Mouse (Mus musculus) gastrocnemius, postnatal 14 days (tissue): ENCODE results near the gene Kbtbd7. TPM values are rescaled to one million over a fixed set of nuclear protein-coding genes. Genes with fewer than 3 reads are reported as not detected.
"Not testable (repeated sequence)": the region's sequence is repeated elsewhere in the genome, so short reads cannot be mapped to it uniquely, and the experiment has no call there.

Experiments
- DNase-seq: peaks from one replicate; pipeline ENCODE4 v3.0.0; 2021; ENCODE audit warnings: mixed read lengths
- intact Hi-C: fragments of 180-260 bp; cut with DNase I; formaldehyde crosslinking; loops from one replicate; pipeline ENCODE4 v1.15.1; 2025; ENCODE audit warnings: low total_unique reads
- total RNA-seq, 2 experiments: library from RNA; stranded (reverse); gene quantifications; 2 replicates each; pipeline ENCODE4 v1.2.3; 2021

Gene Kbtbd7
- total RNA-seq, 2 experiments from 2014 or later = 7.1 to 8.0 TPM

DNA sequence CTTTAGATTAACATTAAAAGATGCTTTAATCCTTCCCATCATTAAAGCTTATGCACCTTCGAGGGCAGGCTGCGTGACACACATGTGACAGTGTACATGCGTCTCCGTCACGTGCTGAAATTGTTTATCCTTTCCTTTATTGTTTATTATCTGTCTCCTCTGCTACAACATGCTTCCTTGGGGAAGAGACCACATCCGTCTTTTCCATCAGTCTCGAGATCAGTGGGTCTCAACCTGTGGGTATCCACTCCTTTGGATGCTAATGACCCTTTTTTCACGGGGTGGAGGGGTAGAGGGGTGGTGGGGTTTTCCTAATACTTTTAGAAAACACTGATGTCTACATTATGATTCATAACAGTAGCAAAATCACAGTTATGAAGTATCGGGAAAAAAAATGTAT is 18.3 kb downstream of the Kbtbd7 start:
- intact Hi-C loops = no loop called here

GRCm38 (mm10) chr14:79445055-79445620 is 18.8 kb downstream of the Kbtbd7 start:
- intact Hi-C loops = no loop called here
- DNase-seq = no peak

More for the DNA sequence above, 18.3 kb downstream of the Kbtbd7 start:
- DNase-seq = no peak

GRCm38 (mm10) chr14:79451681-79452590 is 25.6 kb downstream of the Kbtbd7 start, which contains the start of gene Kbtbd6:
Gene Kbtbd6 (plus strand): TSS chr14:79451835.
- peak; percentile 78 for DNase-seq
- intact Hi-C loops = not testable (repeated sequence)

- intact Hi-C loops, DNase-seq: not testable (repeated sequence)
Observed at GRCm38 (mm10) chr14:79452591-79452934, 26.3 kb downstream of the Kbtbd7 start.

- intact Hi-C loops = loop anchor here (10.0 kb wide), 1 partner anchor 46 kb away; no protein-coding TSS in a partner anchor
- DNase-seq = no peak
Observed at GRCm38 (mm10) chr14:79460401-79460800, 34.1 kb downstream of the Kbtbd7 start.

- intact Hi-C loops = loop anchor here (10.0 kb wide), 1 partner anchor 46 kb away; no protein-coding TSS in a partner anchor
- no peak for DNase-seq
Observed at GRCm38 (mm10) chr14:79460988-79461387, 34.7 kb downstream of the Kbtbd7 start.

GRCm38 (mm10) chr14:79465623-79466022 is 39.3 kb downstream of the Kbtbd7 start:
- DNase-seq = no peak
- intact Hi-C loops = loop anchor here (10.0 kb wide), 1 partner anchor 51 kb away; no protein-coding TSS in a partner anchor

DNA sequence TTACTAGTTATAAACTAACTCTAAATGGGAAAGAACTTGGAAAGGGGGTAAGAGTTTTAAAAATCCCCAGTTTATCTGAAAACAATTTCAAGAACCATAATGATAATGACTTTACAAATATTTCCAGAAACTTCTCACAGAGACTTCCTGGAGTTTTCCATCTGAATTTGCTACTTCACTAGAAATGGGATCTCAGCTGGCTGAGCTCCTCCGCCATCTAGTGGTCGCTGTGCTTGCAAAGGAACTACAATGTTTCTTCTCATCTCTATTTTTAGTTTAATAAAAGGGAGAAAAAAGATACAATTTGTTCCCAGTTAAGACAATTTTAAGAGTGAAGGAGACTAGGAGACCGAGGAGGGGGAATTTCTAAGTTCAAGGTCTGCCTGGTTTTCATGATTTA is 41.3 kb downstream of the Kbtbd7 start:
- DNase-seq = peak; percentile 56
- intact Hi-C loops = loop anchor here (10.0 kb wide), 1 partner anchor 53 kb away; no protein-coding TSS in a partner anchor

GRCm38 (mm10) chr14:79473384-79473783 is 47.1 kb downstream of the Kbtbd7 start:
- intact Hi-C loops = no loop called here
- DNase-seq = no peak

Other genes with a start within 250 kb of the Kbtbd7 start
- not detected for gene Zfp957, start 179.1 kb upstream of the Kbtbd7 start, total RNA-seq
- 10 to 100 TPM; 27.2 to 39.9 TPM for gene Rgcc, start 124.9 kb upstream of the Kbtbd7 start, total RNA-seq
- 10 to 100 TPM; 14.8 TPM for gene Naa16, start 35.7 kb upstream of the Kbtbd7 start, total RNA-seq
- gene Mtrf1, start 28.7 kb upstream of the Kbtbd7 start, total RNA-seq = 1 to 10 TPM; 5.4 to 5.8 TPM
- under 1 TPM; 0.18 TPM for gene Kbtbd6, start 25.3 kb downstream of the Kbtbd7 start, total RNA-seq
- gene Elf1, start 54.7 kb downstream of the Kbtbd7 start, total RNA-seq = 1 to 10 TPM; 8.2 to 8.3 TPM
- 10 to 100 TPM; 20.0 to 21.2 TPM for gene Wbp4, start 55.0 kb downstream of the Kbtbd7 start, total RNA-seq
- 10 to 100 TPM; 67.2 to 69.8 TPM for gene Sugt1, start 161.2 kb downstream of the Kbtbd7 start, total RNA-seq
- 1 to 10 TPM in 1 of 2 experiments, under 1 TPM in 1; 0.76 to 1.4 TPM for gene Cnmd, start 235.7 kb downstream of the Kbtbd7 start, total RNA-seq